Mouse (Mus musculus) MEL (cell line): ENCODE measurements around the gene Ctrc. TPM values are rescaled to one million over a fixed set of nuclear protein-coding genes. Genes with fewer than 3 reads are reported as not detected.
A peak's percentile ranks its signal among the peaks of the same experiment; 100 is the strongest.

Experiments used
- DNase-seq: peaks from one replicate; pipeline ENCODE4 v3.0.0; 2011; ENCODE audit warnings: low read depth, low spot score
- H3K27ac ChIP-seq: 2 replicates; pipeline ENCODE4 v1.5.1; 2012; ENCODE audit warnings: low read depth, mild to moderate bottlenecking, control low read depth, low read length, moderate library complexity; ENCODE audit not compliant: control insufficient read depth
- H3K27me3 ChIP-seq, 2 experiments: fragments of 150-350 bp in 1 of 2; sonication (generic) in 1 of 2; 2 replicates each; pipeline ENCODE4 v1.6.1; 2012; ENCODE audit warnings: low read length in 2 of 2, mild to moderate bottlenecking in 2 of 2, improper control_type of control experiment in 1 of 2, moderate library complexity in 1 of 2; ENCODE audit not compliant: insufficient read depth in 2 of 2, control insufficient read depth in 1 of 2
- H3K36me3 ChIP-seq, 2 experiments: 2 replicates each; pipeline ENCODE4 v1.6.1; 2012 to 2014; ENCODE audit warnings: low read length in 2 of 2, improper control_type of control experiment in 1 of 2, inconsistent platforms in 1 of 2, mild to moderate bottlenecking in 1 of 2; ENCODE audit not compliant: insufficient read depth in 2 of 2, control insufficient read depth in 1 of 2
- H3K4me1 ChIP-seq, 2 experiments: fragments of 150-350 bp in 1 of 2; sonication (generic) in 1 of 2; 2 replicates each; pipeline ENCODE4 v1.6.1; 2012; ENCODE audit warnings: low read length in 2 of 2, improper control_type of control experiment in 1 of 2, mild to moderate bottlenecking in 1 of 2; ENCODE audit not compliant: insufficient read depth in 2 of 2, control insufficient read depth in 1 of 2
- H3K4me3 ChIP-seq, 2 experiments: fragments of 150-350 bp in 1 of 2; sonication (generic) in 1 of 2; 2 replicates each; pipeline ENCODE4 v1.5.1; 2012; ENCODE audit warnings: low read depth in 2 of 2, low read length in 2 of 2, mild to moderate bottlenecking in 2 of 2, moderate library complexity in 2 of 2, control low read depth in 1 of 2, improper control_type of control experiment in 1 of 2; ENCODE audit not compliant: control insufficient read depth in 1 of 2, insufficient read depth in 1 of 2
- H3K79me2 ChIP-seq: 2 replicates; pipeline ENCODE4 v1.6.1; 2012; ENCODE audit warnings: mild to moderate bottlenecking, low read length, moderate library complexity; ENCODE audit not compliant: control insufficient read depth, poor library complexity, insufficient read depth
- H3K9ac ChIP-seq: 2 replicates; pipeline ENCODE4 v1.6.1; 2012; ENCODE audit warnings: low read depth, mild to moderate bottlenecking, control low read depth, low read length, moderate library complexity; ENCODE audit not compliant: control insufficient read depth, poor library complexity, severe bottlenecking
- H3K9me3 ChIP-seq: fragments of 150-350 bp; sonication (generic); replicated peaks from 2 replicates; pipeline ENCODE4 v1.6.1; 2012; ENCODE audit warnings: mild to moderate bottlenecking, low read length, improper control_type of control experiment, moderate library complexity; ENCODE audit not compliant: insufficient read depth
- CHD1 ChIP-seq: IDR thresholded peaks from 2 replicates; pipeline ENCODE4 v1.6.1; 2012; ENCODE audit warnings: low read depth, mild to moderate bottlenecking, inconsistent platforms, low read length, improper control_type of control experiment
- CTCF ChIP-seq, 3 experiments: IDR thresholded peaks in 2 of 3; conservative IDR thresholded peaks in 1 of 3; 2 replicates each; pipeline ENCODE4 v1.5.1; 2011 to 2012; ENCODE audit warnings: low read length in 3 of 3, low read depth in 2 of 3, mild to moderate bottlenecking in 2 of 3, improper control_type of control experiment in 1 of 3, inconsistent platforms in 1 of 3, mixed read lengths in 1 of 3, moderate library complexity in 1 of 3; ENCODE audit not compliant: control insufficient read depth in 1 of 3, insufficient read depth in 1 of 3, poor library complexity in 1 of 3, severe bottlenecking in 1 of 3
- ELF1 ChIP-seq: IDR thresholded peaks from 2 replicates; pipeline ENCODE4 v1.6.1; 2014; ENCODE audit warnings: low read depth, mild to moderate bottlenecking, inconsistent platforms, low read length, improper control_type of control experiment, moderate library complexity
- EP300 ChIP-seq, 2 experiments: IDR thresholded peaks; 2 replicates each; pipeline ENCODE4 v1.6.1; 2011; ENCODE audit warnings: improper control_type of control experiment in 2 of 2, low read length in 2 of 2, low read depth in 1 of 2, mild to moderate bottlenecking in 1 of 2
- ETS1 ChIP-seq: IDR thresholded peaks from 2 replicates; pipeline ENCODE4 v1.6.1; 2012; ENCODE audit warnings: low read depth, mild to moderate bottlenecking, inconsistent platforms, low read length, improper control_type of control experiment, moderate library complexity
- GABPA ChIP-seq: IDR thresholded peaks from 2 replicates; pipeline ENCODE4 v1.6.1; 2012; ENCODE audit warnings: low read depth, mild to moderate bottlenecking, inconsistent platforms, low read length, improper control_type of control experiment, moderate library complexity
- GATA1 ChIP-seq: IDR thresholded peaks from 2 replicates; pipeline ENCODE4 v1.6.1; 2011; ENCODE audit warnings: low read depth, low read length, improper control_type of control experiment
- HCFC1 ChIP-seq: IDR thresholded peaks from 2 replicates; pipeline ENCODE4 v1.6.1; 2012; ENCODE audit warnings: low read depth, mild to moderate bottlenecking, inconsistent platforms, low read length, improper control_type of control experiment, moderate library complexity
- KAT2A ChIP-seq: conservative IDR thresholded peaks from 2 replicates; pipeline ENCODE4 v1.6.1; 2012; ENCODE audit warnings: low read depth, low read length, improper control_type of control experiment, inconsistent platforms
- MXI1 ChIP-seq: IDR thresholded peaks from 2 replicates; pipeline ENCODE4 v1.6.1; 2011; ENCODE audit warnings: mild to moderate bottlenecking, low read depth, low read length, improper control_type of control experiment
- MYB ChIP-seq: IDR thresholded peaks from 2 replicates; pipeline ENCODE4 v1.6.1; 2011; ENCODE audit warnings: mild to moderate bottlenecking, low read depth, low read length, improper control_type of control experiment
- NELFE ChIP-seq: IDR thresholded peaks from 2 replicates; pipeline ENCODE4 v1.6.1; 2011; ENCODE audit warnings: low read depth, low read length, improper control_type of control experiment
- NRF1 ChIP-seq: IDR thresholded peaks from 2 replicates; pipeline ENCODE4 v1.6.1; 2014; ENCODE audit warnings: low read depth, mild to moderate bottlenecking, inconsistent platforms, low read length, improper control_type of control experiment, moderate library complexity; ENCODE audit not compliant: poor library complexity, insufficient read depth, severe bottlenecking
- POLR2A ChIP-seq, 2 experiments: IDR thresholded peaks; 2 replicates each; pipeline ENCODE4 v1.6.1; 2011 to 2012; ENCODE audit warnings: low read length in 2 of 2, mild to moderate bottlenecking in 2 of 2, control low read depth in 1 of 2, improper control_type of control experiment in 1 of 2, low read depth in 1 of 2, moderate library complexity in 1 of 2; ENCODE audit not compliant: control insufficient read depth in 1 of 2, insufficient read depth in 1 of 2, poor library complexity in 1 of 2
- POLR2AphosphoS2 ChIP-seq: IDR thresholded peaks from 2 replicates; pipeline ENCODE4 v1.6.1; 2011; ENCODE audit warnings: low read length, improper control_type of control experiment
- POLR2AphosphoS5 ChIP-seq: IDR thresholded peaks from 2 replicates; pipeline ENCODE4 v1.6.1; 2012; ENCODE audit warnings: low read depth, borderline replicate concordance, mild to moderate bottlenecking, inconsistent platforms, low read length, moderate library complexity, mixed read lengths
- RCOR1 ChIP-seq: IDR thresholded peaks from 2 replicates; pipeline ENCODE4 v1.6.1; 2012; ENCODE audit warnings: low read depth, mild to moderate bottlenecking, inconsistent platforms, low read length, improper control_type of control experiment
- SIN3A ChIP-seq: IDR thresholded peaks from 2 replicates; pipeline ENCODE4 v1.6.1; 2012; ENCODE audit warnings: low read length, improper control_type of control experiment, inconsistent platforms
- SMC3 ChIP-seq: IDR thresholded peaks from 2 replicates; pipeline ENCODE4 v1.6.1; 2011; ENCODE audit warnings: low read depth, low read length, improper control_type of control experiment
- TAL1 ChIP-seq: IDR thresholded peaks from 2 replicates; pipeline ENCODE4 v1.6.1; 2012; ENCODE audit warnings: mild to moderate bottlenecking, inconsistent platforms, low read length, moderate library complexity, mixed read lengths
- UBTF ChIP-seq: IDR thresholded peaks from 2 replicates; pipeline ENCODE4 v1.6.1; 2012; ENCODE audit warnings: low read depth, mild to moderate bottlenecking, inconsistent platforms, low read length, improper control_type of control experiment, moderate library complexity, borderline replicate concordance; ENCODE audit not compliant: insufficient read depth
- USF1 ChIP-seq: IDR thresholded peaks from 2 replicates; pipeline ENCODE4 v1.6.1; 2014; ENCODE audit warnings: low read depth, mild to moderate bottlenecking, inconsistent platforms, low read length, improper control_type of control experiment, moderate library complexity
- ZC3H11A ChIP-seq: IDR thresholded peaks from 2 replicates; pipeline ENCODE4 v1.6.1; 2012; ENCODE audit warnings: low read depth, mild to moderate bottlenecking, inconsistent platforms, low read length, improper control_type of control experiment
- ZNF384 ChIP-seq: IDR thresholded peaks from 2 replicates; pipeline ENCODE4 v1.6.1; 2012; ENCODE audit warnings: low read depth, mild to moderate bottlenecking, inconsistent platforms, low read length, improper control_type of control experiment
- polyA plus RNA-seq, 2 experiments: library from polyadenylated mRNA; stranded (reverse) in 1 of 2; unstranded in 1 of 2; fragments of >175 nt in 1 of 2; fragments of >200 nt in 1 of 2; gene quantifications; 2 replicates each; pipeline versions ENCODE4 v1.2.1 to v1.2.4; 2012; ENCODE audit warnings: low replicate concordance in 2 of 2, low read depth in 1 of 2; ENCODE audit not compliant: insufficient read length in 2 of 2, insufficient read depth in 1 of 2, missing spikeins in 1 of 2
- total RNA-seq: library from RNA; depleted of rRNA; stranded (reverse); fragments of 300-350 nt; gene quantifications from 2 replicates; pipeline ENCODE4 v1.2.3, GENCODE M21; 2012

Gene Ctrc
- total and polyA plus RNA-seq, 3 experiments = not detected

DNA sequence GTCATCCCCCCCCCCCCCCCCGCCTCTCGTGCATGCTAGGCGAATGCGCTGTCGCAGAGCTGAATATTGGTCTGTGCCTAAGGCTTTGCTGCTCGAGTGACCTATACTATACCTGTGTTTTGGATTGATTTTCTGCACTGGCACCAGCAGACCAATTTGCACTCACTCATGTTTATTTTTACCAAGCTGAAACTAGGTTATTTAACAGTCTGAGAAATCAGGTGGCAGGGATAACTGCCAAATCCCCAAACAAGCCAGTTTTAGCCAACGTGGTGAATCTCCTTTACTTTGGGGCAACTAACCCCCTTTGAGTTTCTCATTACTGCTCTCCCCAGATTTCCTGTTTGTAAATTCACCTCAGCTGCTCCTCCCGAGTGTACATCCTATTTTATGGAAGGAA, 54.2 kb downstream of the Ctrc start:
- peak; percentile 18 for DNase-seq
- Histone ChIP-seq H3K27me3 (no peaks in the 10 kb centered on the region), H3K4me1 (peaks cover 6 to 8% of the 10 kb centered on the region in 2 experiments), H3K9ac (no peak overlapping the region), H3K27ac (no peak overlapping the region)
- TF ChIP-seq GATA1 (no peak), NELFE (no peak)
- TF ChIP-seq, all 39 proteins: peak for 0
- Histone ChIP-seq H3K36me3 (peaks cover 0 to 6% of the 10 kb centered on the region in 2 experiments; a peak in 2 of 4 replicates), H3K79me2 (peaks cover 2% of the 10 kb centered on the region; the same call in 1 of the 2 replicates), H3K4me3 (no peak overlapping the region), H3K9me3 (no peaks in the 10 kb centered on the region)

DNA sequence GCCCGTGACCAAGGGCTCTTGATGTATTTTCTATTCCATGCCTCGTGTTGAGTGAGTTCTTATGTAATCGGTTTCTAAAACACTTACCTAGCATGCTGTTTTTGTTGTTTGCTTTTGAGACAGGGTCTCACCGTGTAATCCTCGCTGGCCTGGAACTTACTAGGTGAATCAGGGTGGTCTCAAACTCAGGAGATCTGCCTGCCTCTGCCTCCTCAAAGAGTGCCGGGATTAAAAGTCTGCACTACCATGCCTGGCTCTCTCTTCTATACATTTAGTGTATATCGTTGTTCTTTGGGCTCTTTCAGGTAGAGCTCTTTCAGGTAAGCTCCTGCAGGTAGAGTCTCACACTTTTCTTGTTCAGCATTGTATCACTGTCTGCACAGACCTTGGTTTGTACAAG, 54.7 kb downstream of the Ctrc start:
- Histone ChIP-seq H3K36me3 (peaks cover 0 to 6% of the 10 kb centered on the region in 2 experiments; a peak in 2 of 4 replicates), H3K27me3 (no peaks in the 10 kb centered on the region), H3K9ac (no peak overlapping the region), H3K4me3 (no peak overlapping the region; a peak in 1 of 4 replicates), H3K79me2 (peaks cover 2% of the 10 kb centered on the region; the same call in 1 of the 2 replicates)
- DNase-seq = peak; percentile 16
- no peak for TF ChIP-seq SIN3A
- TF ChIP-seq HCFC1 = no peak
- TF ChIP-seq MYB = no peak
- TF ChIP-seq POLR2A (IDR thresholded peaks at IDR 0.05; ENCODE audit: control insufficient read depth in 1 of 2, insufficient read depth in 1 of 2, low read depth in 1 of 2, low read length in 2 of 2, poor library complexity in 1 of 2) = no peak
- no peak for TF ChIP-seq USF1
- TF ChIP-seq, all 39 proteins: peak for 0
- H3K9me3 ChIP-seq = no peaks in the 10 kb centered on the region
- peaks cover 6 to 8% of the 10 kb centered on the region in 2 experiments for H3K4me1 ChIP-seq
- H3K27ac ChIP-seq = no peak overlapping the region

DNA sequence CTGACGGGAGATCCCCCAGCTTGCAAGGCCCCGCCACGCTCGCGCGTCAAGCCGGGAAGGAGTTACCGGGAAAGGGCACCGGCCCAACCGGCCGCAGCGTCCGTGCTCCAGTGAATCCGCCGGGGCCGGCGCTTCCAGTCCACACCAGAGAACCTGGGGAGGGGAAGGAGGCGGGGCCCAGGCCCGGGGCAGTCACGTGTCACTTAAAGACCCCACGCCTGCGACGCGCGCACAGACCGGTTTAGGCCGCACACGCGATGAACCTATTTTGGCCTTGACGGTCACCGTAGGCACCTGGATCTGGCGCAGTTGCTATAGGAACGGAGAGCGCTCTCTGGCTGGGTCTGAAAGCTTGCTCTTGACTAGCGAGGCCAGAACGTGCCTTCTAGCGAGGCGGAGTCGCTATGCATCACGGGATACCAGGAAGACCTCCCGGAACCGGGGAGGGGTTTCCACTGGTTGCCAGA, 55.6 kb downstream of the Ctrc start, which contains the start of gene Dnajc16:
Gene Dnajc16, minus strand, starts transcription at position 408 of the 467 bp plus-strand sequence.
- H3K27ac ChIP-seq = peak within 1 kb of the TSS; percentile 33
- H3K4me3 ChIP-seq = peak within 1 kb of the TSS; percentile 78
- H3K4me1 ChIP-seq = peaks cover 6 to 8% of the 10 kb centered on the region in 2 experiments
- no peaks in the 10 kb centered on the region for H3K27me3 ChIP-seq
- H3K36me3 ChIP-seq = peaks cover 0 to 6% of the 10 kb centered on the region in 2 experiments; a peak in 2 of 4 replicates
- H3K9ac ChIP-seq = peak within 1 kb of the TSS; percentile 87
- peak; percentile 99 for DNase-seq
- peaks cover 2% of the 10 kb centered on the region; the same call in 1 of the 2 replicates for H3K79me2 ChIP-seq
- H3K9me3 ChIP-seq = no peaks in the 10 kb centered on the region
- TF ChIP-seq MXI1 (peak; percentile 99), GATA1 (0 out of 2 replicates have a peak, but pooled peaks have one; percentile 4), SMC3 (no peak), CHD1 (no peak), HCFC1 (peak; percentile 95), NELFE (peak; percentile 78), MYB (0 out of 2 replicates have a peak, but pooled peaks have one; percentile 9), ETS1 (peak; percentile 51; the same call in 1 of the 2 replicates), ELF1 (peak; percentile 91), POLR2AphosphoS5 (no peak), POLR2AphosphoS2 (0 out of 2 replicates have a peak, but pooled peaks have one; percentile 44), GABPA (no peak; the same call in 1 of the 2 replicates), RCOR1 (no peak), EP300 (IDR thresholded peaks at IDR 0.05; ENCODE audit: low read depth in 1 of 2, low read length in 2 of 2) (0 out of 4 replicates have a peak, but pooled peaks of 1 of the 2 experiments have one; percentile 17), USF1 (peak; percentile 99), ZNF384 (no peak), NRF1 (0 out of 2 replicates have a peak, but pooled peaks have one; percentile 41), TAL1 (no peak), CTCF (IDR thresholded peaks at IDR 0.05 in 2 of 3, conservative IDR thresholded peaks at IDR 0.05 in 1 of 3; ENCODE audit: control insufficient read depth in 1 of 3, insufficient read depth in 1 of 3, low read depth in 2 of 3, low read length in 3 of 3, poor library complexity in 1 of 3, severe bottlenecking in 1 of 3) (no peak), KAT2A (peak; percentile 66), UBTF (no peak), ZC3H11A (no peak)
